9 mouse cellular contexts compared by ENCODE assay signal in genomic region chr4:49688594-49689288, GRCm38 (mm10). TPM values are rescaled to one million over a fixed set of nuclear protein-coding genes. Genes with fewer than 3 reads are reported as not detected.
DNase-seq lines count a peak whose midpoint lies in the region; ATAC-seq lines count a peak whose summit lies in the region.
"Had no signal": no experiment of that assay in that cellular context is flagged by ENCODE, and none has a peak within 500 bp of the region (broad histone marks: within the 10 kb centered on the region; RNA-seq: fewer than 3 reads in every experiment).

No protein-coding gene starts in this region.

- H3K36me3 ChIP-seq in hindbrain, embryonic 10.5 days: no peaks in the 10 kb centered on the region
- H3K36me3 ChIP-seq: embryonic facial prominence, embryonic 15.5 days had no signal

- peak; percentile 79 for ATAC-seq in megakaryocyte, adult 5-6 weeks (ENCODE audit: poor library complexity, severe bottlenecking)

- 23% methylated on average over 9 of the region's 9 CpGs for WGBS in hindbrain, embryonic 10.5 days

- no peaks in the 10 kb centered on the region for H3K4me1 ChIP-seq in hindbrain, embryonic 10.5 days (replicated peaks)
- H3K4me1 ChIP-seq: embryonic facial prominence, embryonic 15.5 days had no signal

- DNase-seq in ovary, postnatal 14 days (ENCODE audit: low spot score): peak; percentile 33
- no peak for DNase-seq in ovary, adult 18-20 months (ENCODE audit: low spot score)
- DNase-seq in adrenal gland, postnatal 14 days: peak; percentile 60
- DNase-seq in embryo, embryonic 9.5 days (ENCODE audit: extremely low spot score): peak; percentile 66
- DNase-seq in hindbrain, embryonic 10.5 days (ENCODE audit: low spot score): peak; percentile 51
- DNase-seq in layer of hippocampus, adult 8-10 months (ENCODE audit: low spot score in 2 of 2): peak; percentile 44 to 49
- DNase-seq in skeletal muscle tissue, adult 2 months (ENCODE audit: low read depth, low spot score): peak; percentile 31

- H3K4me3 ChIP-seq in hindbrain, embryonic 10.5 days: no peak overlapping the region
- H3K4me3 ChIP-seq: embryonic facial prominence, embryonic 15.5 days had no signal

- no peak overlapping the region for H3K27ac ChIP-seq in hindbrain, embryonic 10.5 days
- H3K27ac ChIP-seq: embryonic facial prominence, embryonic 15.5 days had no signal

- H3K9me3 ChIP-seq in hindbrain, embryonic 10.5 days: no peaks in the 10 kb centered on the region
- H3K9me3 ChIP-seq: embryonic facial prominence, embryonic 15.5 days had no signal

- H3K27me3 ChIP-seq in hindbrain, embryonic 10.5 days (ENCODE audit: insufficient read depth, poor library complexity, severe bottlenecking): no peaks in the 10 kb centered on the region
- H3K27me3 ChIP-seq: embryonic facial prominence, embryonic 15.5 days had no signal

RNA-seq across cellular contexts. Expression of gene Ppp3r2, which starts 6.9 kb away (rescaled TPM):
- not detected in 2 replicates for total RNA-seq in adrenal gland, postnatal 14 days (2021)
- 0.05 and 0.14 TPM in 2 replicates for polyA plus RNA-seq in hindbrain, embryonic 10.5 days (2016; fragmentation: Nextera tagmentation; extraction: Ambion mirVana)
- 1 to 10 TPM in 1 of 4 experiments, under 1 TPM in 3; 0.58 to 1.2 (median 0.70) TPM for total RNA-seq in layer of hippocampus, adult 8-10 months (2022)
- total RNA-seq in megakaryocyte, adult 5-6 weeks (2015): not detected in 2 replicates
- not detected in 2 replicates for total RNA-seq in megakaryocyte, adult 5-6 weeks (2017)

RNA-seq across cellular contexts. Expression of gene Rnf20, which starts 56.9 kb away (rescaled TPM):
- total RNA-seq in adrenal gland, postnatal 14 days (2021): 45.9 and 50.2 TPM in 2 replicates
- polyA plus RNA-seq in hindbrain, embryonic 10.5 days (2016; fragmentation: Nextera tagmentation; extraction: Ambion mirVana): 41.1 and 50.7 TPM in 2 replicates
- 10 to 100 TPM; 69.0 to 90.0 (median 83.4) TPM for total RNA-seq in layer of hippocampus, adult 8-10 months (2022)
- 31.9 and 38.2 TPM in 2 replicates for total RNA-seq in megakaryocyte, adult 5-6 weeks (2015)
- total RNA-seq in megakaryocyte, adult 5-6 weeks (2017): 107 and 137 TPM in 2 replicates
